Mouse (Mus musculus): ENCODE results near the gene Tusc2. TPM values are rescaled to one million over a fixed set of nuclear protein-coding genes. Genes with fewer than 3 reads are reported as not detected.
A peak's percentile ranks its signal among the peaks of the same experiment; 100 is the strongest.

The Tusc2 gene
- polyA plus RNA-seq, 1 experiment: 23.5 TPM

- H3K27ac ChIP-seq (ENCODE audit: insufficient read depth, low read length): no peak within 1 kb of the TSS
- H3K4me1 ChIP-seq (ENCODE audit: control insufficient read depth, insufficient read depth, low read length): peaks cover 3% of the 10 kb centered on the region
- no peak for TF ChIP-seq EP300 (IDR thresholded peaks at IDR 0.05; ENCODE audit: insufficient read depth, low read depth, low read length)
- TF ChIP-seq CTCF (IDR thresholded peaks at IDR 0.05; ENCODE audit: low read depth, low read length): no peak
- TF ChIP-seq POLR2A (IDR thresholded peaks at IDR 0.05; ENCODE audit: insufficient read depth, low read length): no peak
- H3K27me3 ChIP-seq (ENCODE audit: control insufficient read depth, insufficient read depth, low read length, poor library complexity, severe bottlenecking): no peaks in the 10 kb centered on the region
- H3K4me3 ChIP-seq (ENCODE audit: low read depth, low read length): peak within 1 kb of the TSS; percentile 64
- peak within 1 kb of the TSS; percentile 39 for H3K9ac ChIP-seq (ENCODE audit: low read depth, poor library complexity, severe bottlenecking)
- no peaks in the 10 kb centered on the region for H3K36me3 ChIP-seq (ENCODE audit: control insufficient read depth, insufficient read depth, low read length, poor library complexity, severe bottlenecking)
- H3K9me3 ChIP-seq (replicated peaks; ENCODE audit: control insufficient read depth, insufficient read depth, low read length, poor library complexity, severe bottlenecking): no peaks in the 10 kb centered on the region
Observed at GRCm38 (mm10) chr9:107551117-107551889, 11.8 kb upstream of the Tusc2 start, which contains the start of gene Rassf1. Gene Rassf1 (plus strand): TSS chr9:107551555.

- Histone ChIP-seq H3K4me1 (ENCODE audit: control insufficient read depth, insufficient read depth, low read length) (peaks cover 3% of the 10 kb centered on the region), H3K36me3 (ENCODE audit: control insufficient read depth, insufficient read depth, low read length, poor library complexity, severe bottlenecking) (no peaks in the 10 kb centered on the region), H3K9ac (ENCODE audit: low read depth, poor library complexity, severe bottlenecking) (peak overlapping the region; percentile 39)
Observed at GRCm38 (mm10) chr9:107551890-107552355, 11.1 kb upstream of the Tusc2 start.

GRCm38 (mm10) chr9:107552690-107553393 lies 10.2 kb upstream of the Tusc2 start:
- Histone ChIP-seq H3K4me3 (ENCODE audit: low read depth, low read length) (no peak overlapping the region), H3K27me3 (ENCODE audit: control insufficient read depth, insufficient read depth, low read length, poor library complexity, severe bottlenecking) (no peaks in the 10 kb centered on the region), H3K27ac (ENCODE audit: insufficient read depth, low read length) (no peak overlapping the region), H3K4me1 (ENCODE audit: control insufficient read depth, insufficient read depth, low read length) (peaks cover 3% of the 10 kb centered on the region), H3K36me3 (ENCODE audit: control insufficient read depth, insufficient read depth, low read length, poor library complexity, severe bottlenecking) (peaks cover 8% of the 10 kb centered on the region), H3K9ac (ENCODE audit: low read depth, poor library complexity, severe bottlenecking) (no peak overlapping the region), H3K9me3 (replicated peaks; ENCODE audit: control insufficient read depth, insufficient read depth, low read length, poor library complexity, severe bottlenecking) (no peaks in the 10 kb centered on the region)
- TF ChIP-seq CTCF (IDR thresholded peaks at IDR 0.05; ENCODE audit: low read depth, low read length) (no peak), EP300 (IDR thresholded peaks at IDR 0.05; ENCODE audit: insufficient read depth, low read depth, low read length) (no peak), POLR2A (IDR thresholded peaks at IDR 0.05; ENCODE audit: insufficient read depth, low read length) (no peak)

More at GRCm38 (mm10) chr9:107551890-107552355, 11.1 kb upstream of the Tusc2 start:
- Histone ChIP-seq H3K27me3 (ENCODE audit: control insufficient read depth, insufficient read depth, low read length, poor library complexity, severe bottlenecking) (no peaks in the 10 kb centered on the region), H3K4me3 (ENCODE audit: low read depth, low read length) (peak overlapping the region; percentile 64), H3K9me3 (replicated peaks; ENCODE audit: control insufficient read depth, insufficient read depth, low read length, poor library complexity, severe bottlenecking) (no peaks in the 10 kb centered on the region), H3K27ac (ENCODE audit: insufficient read depth, low read length) (no peak overlapping the region)
- TF ChIP-seq POLR2A (IDR thresholded peaks at IDR 0.05; ENCODE audit: insufficient read depth, low read length): no peak
- TF ChIP-seq EP300 (IDR thresholded peaks at IDR 0.05; ENCODE audit: insufficient read depth, low read depth, low read length): no peak
- no peak for TF ChIP-seq CTCF (IDR thresholded peaks at IDR 0.05; ENCODE audit: low read depth, low read length)

- Histone ChIP-seq H3K4me1 (ENCODE audit: control insufficient read depth, insufficient read depth, low read length) (peaks cover 3% of the 10 kb centered on the region), H3K36me3 (ENCODE audit: control insufficient read depth, insufficient read depth, low read length, poor library complexity, severe bottlenecking) (peaks cover 16% of the 10 kb centered on the region), H3K27ac (ENCODE audit: insufficient read depth, low read length) (no peak overlapping the region), H3K27me3 (ENCODE audit: control insufficient read depth, insufficient read depth, low read length, poor library complexity, severe bottlenecking) (no peaks in the 10 kb centered on the region), H3K9ac (ENCODE audit: low read depth, poor library complexity, severe bottlenecking) (peak overlapping the region; percentile 64), H3K4me3 (ENCODE audit: low read depth, low read length) (peak overlapping the region; percentile 64), H3K9me3 (replicated peaks; ENCODE audit: control insufficient read depth, insufficient read depth, low read length, poor library complexity, severe bottlenecking) (no peaks in the 10 kb centered on the region)
- TF ChIP-seq POLR2A (IDR thresholded peaks at IDR 0.05; ENCODE audit: insufficient read depth, low read length) (no peak), EP300 (IDR thresholded peaks at IDR 0.05; ENCODE audit: insufficient read depth, low read depth, low read length) (no peak)
Observed at GRCm38 (mm10) chr9:107553541-107554318, 9.3 kb upstream of the Tusc2 start.

GRCm38 (mm10) chr9:107554319-107554825 lies 8.7 kb upstream of the Tusc2 start:
- TF ChIP-seq EP300 (IDR thresholded peaks at IDR 0.05; ENCODE audit: insufficient read depth, low read depth, low read length) (0 out of 2 replicates have a peak, but pooled peaks have one; percentile 39), CTCF (IDR thresholded peaks at IDR 0.05; ENCODE audit: low read depth, low read length) (no peak), POLR2A (IDR thresholded peaks at IDR 0.05; ENCODE audit: insufficient read depth, low read length) (peak; percentile 42)
- Histone ChIP-seq H3K27me3 (ENCODE audit: control insufficient read depth, insufficient read depth, low read length, poor library complexity, severe bottlenecking) (no peaks in the 10 kb centered on the region), H3K4me1 (ENCODE audit: control insufficient read depth, insufficient read depth, low read length) (peaks cover 3% of the 10 kb centered on the region), H3K9ac (ENCODE audit: low read depth, poor library complexity, severe bottlenecking) (peak overlapping the region; percentile 64), H3K36me3 (ENCODE audit: control insufficient read depth, insufficient read depth, low read length, poor library complexity, severe bottlenecking) (peaks cover 23% of the 10 kb centered on the region), H3K9me3 (replicated peaks; ENCODE audit: control insufficient read depth, insufficient read depth, low read length, poor library complexity, severe bottlenecking) (no peaks in the 10 kb centered on the region), H3K4me3 (ENCODE audit: low read depth, low read length) (peak overlapping the region; percentile 64), H3K27ac (ENCODE audit: insufficient read depth, low read length) (no peak overlapping the region)
